Mouse (Mus musculus) left cerebral cortex, adult 8-10 months (tissue): ENCODE results near the gene Gm19935. TPM values are rescaled to one million over a fixed set of nuclear protein-coding genes. Genes with fewer than 3 reads are reported as not detected.

Experiments used
- DNase-seq, 2 experiments: peaks; one replicate each; pipeline ENCODE4 v3.0.0; 2022; ENCODE audit warnings: low spot score in 2 of 2
- total RNA-seq, 4 experiments: library from RNA; stranded (reverse); gene quantifications; 2 replicates each; pipeline ENCODE4 v1.2.4; 2022

The Gm19935 gene
- total RNA-seq, result 1 to 10 TPM; 1.3 to 2.3 (median 2.0) TPM

DNA sequence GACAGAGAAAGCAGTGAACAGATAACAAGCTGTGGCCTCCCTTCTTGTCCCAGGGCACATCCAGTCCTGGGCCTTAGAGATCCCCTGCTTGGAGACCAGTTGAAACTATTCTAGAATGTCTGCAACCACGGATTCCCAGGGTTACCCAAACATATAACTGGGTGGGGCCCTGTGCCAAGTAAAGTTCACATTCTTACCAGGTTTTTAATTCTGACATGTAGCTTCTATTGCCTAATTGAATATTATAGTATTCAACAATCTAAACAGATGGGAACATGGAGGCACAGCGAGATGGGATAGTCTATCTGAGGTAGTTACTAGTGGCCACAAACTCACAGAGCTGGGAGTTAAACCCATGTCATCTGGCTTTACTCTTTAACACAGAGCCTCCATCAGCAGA lies at the start of gene Gm19935:
TSS of gene Gm19935 (minus strand) at position 101 of the 400 bp plus-strand sequence.
- no peak for DNase-seq

DNA sequence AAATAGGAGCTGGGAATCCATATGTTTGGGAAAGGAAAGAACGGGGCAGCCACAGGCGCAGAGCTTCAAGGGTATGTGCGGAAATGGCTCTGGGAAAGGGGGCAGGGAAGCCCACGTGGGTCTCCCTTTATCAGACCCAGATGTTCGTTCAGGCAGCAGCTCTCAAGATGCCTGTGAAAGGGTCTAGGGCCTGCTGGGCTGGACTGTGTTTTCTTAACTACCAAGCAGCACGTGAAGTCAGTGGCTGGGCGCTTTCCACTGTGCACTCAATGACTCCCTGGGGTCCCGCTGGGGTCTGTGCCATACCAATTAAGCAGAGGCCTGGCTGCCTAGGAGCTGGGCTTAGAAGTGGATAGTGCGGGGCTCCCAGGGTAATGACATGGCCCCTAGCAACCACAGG lies 44.8 kb upstream of the Gm19935 start:
- DNase-seq, result no peak

DNA sequence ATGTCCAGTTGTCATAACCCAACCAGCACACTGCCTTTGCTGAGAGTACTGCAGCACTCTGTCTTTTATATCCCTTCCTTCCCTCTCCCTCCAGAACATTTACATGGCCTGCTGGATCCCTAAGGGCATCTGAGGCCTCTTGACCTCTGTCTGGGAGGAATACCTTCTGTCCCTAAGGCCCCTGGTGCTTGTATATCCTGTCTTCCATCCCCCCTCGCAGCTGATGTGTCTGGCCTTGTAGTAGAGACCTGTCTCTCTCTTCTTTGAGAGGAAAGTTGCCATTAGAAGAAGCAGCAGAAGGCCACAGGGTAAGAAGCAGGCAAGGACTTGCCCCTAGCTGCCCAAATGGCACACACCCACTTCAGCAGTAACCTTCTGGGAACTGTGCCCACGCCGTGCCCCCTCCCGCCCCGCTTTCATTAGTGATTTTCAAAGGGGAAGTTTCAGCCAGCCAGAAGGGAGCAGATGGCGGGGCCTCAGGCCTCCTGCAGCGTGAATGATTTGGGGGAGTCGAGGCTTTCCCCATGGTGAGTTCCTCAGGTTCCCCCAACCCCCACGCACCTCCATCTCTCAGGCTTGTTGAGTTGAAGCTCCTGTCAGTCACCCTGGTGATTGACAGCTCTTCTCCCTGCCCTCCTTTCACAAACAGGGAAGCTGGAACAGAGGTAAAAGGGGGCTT lies 44.2 kb upstream of the Gm19935 start:
- peak in 1 of 2 experiments; percentile 48 for DNase-seq

DNA sequence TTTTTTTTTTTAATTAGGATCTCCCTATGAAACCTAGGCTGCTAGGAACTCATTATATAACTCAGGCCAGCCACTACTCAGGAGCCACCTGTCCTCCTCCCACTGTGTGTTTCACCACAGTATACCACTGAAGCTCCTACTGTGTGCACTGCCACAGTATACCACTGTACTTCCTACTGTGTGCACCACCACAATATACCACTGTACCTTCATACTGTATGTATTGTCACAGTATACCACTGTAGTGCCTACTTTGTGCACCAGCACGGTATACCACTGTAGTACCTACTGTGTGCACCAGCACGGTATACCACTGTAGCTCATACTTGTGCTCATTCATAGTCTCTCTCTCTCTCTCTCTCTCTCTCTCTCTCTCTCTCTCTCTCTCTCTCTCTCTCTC lies 40.9 kb upstream of the Gm19935 start:
- DNase-seq, result no peak

DNA sequence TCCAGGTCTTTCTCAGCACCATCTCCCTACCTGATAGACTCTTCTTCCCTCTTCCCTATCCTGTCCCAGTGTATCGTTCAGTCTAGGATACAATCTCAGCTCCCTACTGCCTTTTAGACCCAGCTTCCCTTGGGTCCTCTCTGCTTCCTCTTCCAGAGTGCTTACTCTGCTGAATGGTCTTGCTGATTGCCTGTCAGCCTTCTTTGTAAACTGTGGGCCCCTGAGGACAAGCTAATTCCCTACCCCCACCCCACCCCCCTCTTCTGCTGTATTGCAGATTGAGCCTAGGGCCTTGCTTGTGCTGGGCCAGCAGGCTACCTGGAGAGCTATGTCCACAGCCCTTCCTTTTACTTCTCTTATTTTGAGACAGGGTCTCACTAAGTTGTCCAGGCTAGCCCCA lies 39.8 kb upstream of the Gm19935 start:
- DNase-seq, result no peak

DNA sequence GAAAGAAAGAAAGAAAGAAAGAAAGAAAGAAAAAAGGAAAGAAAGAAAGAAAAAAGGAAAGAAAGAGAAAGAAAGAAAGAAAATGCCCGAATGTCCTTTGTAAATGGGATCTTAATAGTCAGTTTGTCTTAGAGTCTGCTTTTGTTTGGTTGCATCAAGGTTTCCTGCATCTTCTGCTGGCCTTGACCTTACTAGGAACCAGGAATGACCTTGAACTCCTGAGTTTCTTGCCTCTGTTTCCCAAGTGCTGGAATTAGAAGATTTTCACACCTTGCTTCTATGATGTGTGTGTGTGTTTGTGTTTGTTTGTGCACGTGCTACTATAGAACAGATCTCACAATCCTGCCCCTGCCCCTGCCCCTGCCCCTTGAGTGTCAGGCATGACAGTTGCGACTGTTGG lies 39.0 kb upstream of the Gm19935 start:
- DNase-seq, result no peak

DNA sequence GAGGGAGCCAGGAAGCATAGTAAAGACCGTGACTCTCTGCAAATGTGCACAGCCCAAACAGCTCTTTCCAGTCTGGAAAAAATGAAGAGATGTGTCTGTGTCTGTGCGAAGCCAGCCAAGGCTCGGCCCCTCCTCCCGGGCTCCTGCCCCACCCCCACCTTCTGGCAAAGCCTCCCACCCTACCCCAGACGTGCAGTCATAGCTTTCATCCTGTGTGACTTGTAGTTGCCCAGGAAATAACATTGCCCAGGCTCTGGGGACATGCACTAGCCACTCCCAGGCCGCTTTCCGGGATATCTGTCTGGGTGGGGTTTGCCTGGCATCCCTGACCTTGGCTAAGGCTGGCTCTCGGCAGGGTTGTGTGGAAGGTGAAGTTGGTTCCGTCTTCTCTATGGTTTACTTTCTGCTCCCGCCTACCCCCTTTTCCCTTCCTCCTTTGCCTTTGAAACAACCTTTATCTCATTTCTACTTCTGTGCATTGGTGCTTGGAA lies 37.5 kb upstream of the Gm19935 start:
- no peak for DNase-seq

DNA sequence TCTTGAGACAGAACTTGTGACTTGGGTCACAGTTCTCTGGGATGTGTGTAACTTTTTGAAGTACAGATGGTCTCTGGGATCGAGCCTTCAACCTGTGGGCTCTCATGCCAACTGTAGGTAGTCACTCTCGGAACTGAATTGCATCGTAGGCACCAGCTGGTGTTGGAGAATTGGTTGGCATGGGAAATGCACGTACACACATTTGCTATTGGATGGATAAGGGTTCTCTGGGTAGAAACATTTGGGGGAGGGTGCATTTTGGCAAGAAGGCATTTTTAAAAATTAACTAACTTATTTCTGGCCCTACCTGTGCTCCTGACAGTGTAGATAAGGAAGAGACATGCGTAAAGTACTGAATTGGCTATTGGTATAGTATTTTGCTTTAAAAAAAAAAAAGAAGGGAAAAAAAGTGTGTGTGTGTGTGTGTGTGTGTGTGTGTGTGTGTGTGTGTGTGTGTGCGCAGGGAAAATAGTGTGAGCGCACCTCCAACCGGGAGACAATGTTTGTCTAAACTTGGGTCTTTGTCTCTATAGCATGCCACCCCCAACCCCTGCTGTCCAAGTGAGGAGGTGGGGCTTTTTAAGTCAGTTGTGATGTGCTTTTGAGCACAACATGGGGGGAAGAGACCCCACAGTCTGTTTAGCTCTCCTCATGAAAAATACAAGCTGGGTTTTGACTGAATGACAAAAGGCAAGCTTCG lies 36.9 kb upstream of the Gm19935 start:
- no peak for DNase-seq

DNA sequence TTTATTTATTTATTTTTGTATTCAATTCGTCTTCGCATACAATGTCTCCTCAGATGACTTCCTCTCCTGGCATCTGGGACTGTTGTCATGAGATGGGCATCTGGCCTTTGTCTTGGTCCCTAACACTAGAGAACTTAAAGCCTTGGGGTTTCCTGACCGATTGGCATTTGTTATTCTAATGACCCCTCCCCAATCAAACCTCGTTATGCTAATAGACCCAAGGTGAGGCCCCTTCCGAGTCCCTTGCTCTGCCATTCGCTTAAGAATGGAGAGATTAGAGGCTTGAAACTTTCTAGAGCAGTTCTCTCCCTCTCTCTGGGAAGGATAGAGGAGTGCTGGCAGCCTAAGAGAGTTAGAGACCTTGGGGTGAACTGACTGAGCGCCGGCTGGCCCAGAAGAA lies 34.4 kb upstream of the Gm19935 start:
- DNase-seq, result no peak

DNA sequence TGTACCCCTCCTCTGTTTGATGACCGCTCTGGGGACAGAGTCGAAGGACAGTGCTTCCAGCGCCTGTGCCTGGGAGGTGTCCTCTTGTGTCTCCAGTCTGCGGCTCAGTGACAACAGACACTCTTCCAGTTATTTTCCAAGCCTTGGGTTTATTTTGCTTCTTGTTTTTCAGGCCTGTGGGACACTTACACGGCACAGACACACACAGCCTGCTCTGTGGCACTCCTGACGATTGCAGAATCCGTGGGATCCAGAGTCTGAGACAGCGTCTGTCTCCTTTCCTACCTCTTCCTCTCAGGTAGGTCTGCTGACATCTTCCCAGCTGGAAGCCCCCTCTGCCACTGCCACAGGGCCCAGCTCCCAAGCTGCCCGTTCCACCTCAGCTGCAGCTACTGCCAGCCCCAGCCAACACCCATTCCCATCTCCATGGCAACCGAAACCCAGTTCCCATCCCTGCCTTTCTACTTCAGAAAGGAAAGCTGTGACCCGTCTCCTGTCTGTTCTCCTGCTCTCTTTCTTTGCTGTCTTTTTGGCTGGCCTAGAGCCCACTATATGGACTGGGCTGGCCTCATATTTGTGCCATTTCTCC lies 32.4 kb upstream of the Gm19935 start:
- DNase-seq, result peak in 1 of 2 experiments; percentile 66

DNA sequence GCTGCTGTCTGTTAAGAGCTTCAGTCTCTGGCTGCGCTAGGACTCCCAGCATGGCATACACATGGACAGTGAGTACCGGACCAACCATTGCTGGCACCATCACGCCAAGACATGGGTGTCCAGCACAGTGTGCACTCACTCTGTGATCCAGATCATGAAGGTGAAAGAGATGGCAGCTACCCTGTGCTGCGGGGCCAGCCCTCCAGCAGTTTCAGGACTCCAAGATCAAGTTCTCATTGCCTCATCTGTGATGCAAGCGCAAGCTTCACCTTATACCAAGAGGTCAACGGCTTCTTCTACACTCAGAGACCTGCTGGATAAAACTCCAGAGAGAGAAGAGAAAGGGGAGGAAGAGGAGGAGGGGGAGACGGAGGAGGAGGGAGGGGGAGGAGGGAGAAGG lies 30.8 kb upstream of the Gm19935 start:
- no peak for DNase-seq

DNA sequence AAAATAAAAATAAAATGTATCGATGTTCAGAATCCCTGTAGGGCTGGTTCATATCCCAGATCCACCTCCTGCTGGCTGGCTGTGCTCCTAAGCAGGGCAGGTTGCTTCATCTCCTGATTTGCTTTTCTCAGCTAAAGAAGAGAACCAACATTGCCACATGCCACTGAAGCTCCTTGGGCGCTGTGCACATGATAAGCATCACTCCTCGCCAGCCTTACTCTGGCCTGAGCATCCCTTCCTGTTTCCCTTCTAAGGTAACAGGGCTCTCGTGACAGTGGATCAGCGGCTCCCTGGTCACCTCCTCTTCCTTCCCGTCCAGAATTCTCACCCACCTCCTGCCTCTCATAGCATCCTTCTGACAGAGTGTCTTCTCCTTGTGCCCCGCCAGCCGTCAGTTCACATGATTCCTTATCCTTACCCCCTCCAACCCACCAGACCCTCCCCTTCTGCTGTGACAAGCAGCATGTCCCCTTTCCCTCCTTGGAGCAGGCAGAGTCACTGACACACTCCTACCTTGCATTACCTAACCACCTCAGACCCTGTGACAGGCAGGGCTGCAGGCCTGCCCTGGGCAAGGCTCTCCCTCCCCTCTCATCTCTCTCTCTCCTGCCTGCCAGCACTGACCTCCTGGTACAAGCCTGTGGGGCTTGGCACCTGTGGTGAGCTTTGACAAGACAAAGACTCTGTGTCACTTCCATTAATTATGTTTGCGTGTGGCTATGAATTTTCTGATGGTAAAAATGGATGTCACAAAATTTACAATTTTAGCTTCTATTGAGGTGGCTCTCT lies 27.2 kb upstream of the Gm19935 start:
- no peak for DNase-seq

DNA sequence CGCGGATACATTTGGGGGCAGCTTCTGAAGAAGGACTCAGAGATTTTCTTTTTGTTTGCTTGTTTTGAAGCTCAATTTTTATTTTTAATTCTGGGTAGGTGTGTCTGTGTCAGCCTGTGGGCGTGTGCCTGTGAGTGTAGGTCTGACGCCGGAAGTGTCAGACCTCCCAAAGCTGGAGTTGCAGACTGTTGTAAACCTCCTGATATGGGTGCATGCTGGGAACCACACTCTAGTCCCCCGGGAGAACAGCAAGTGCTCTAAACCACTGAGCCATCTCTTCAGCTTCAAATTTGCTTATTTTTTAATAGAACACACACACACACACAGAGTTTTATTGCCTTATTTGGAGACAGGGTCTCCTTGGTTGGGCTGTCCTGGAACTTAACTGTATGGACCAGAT lies 25.9 kb upstream of the Gm19935 start:
- DNase-seq, result no peak

DNA sequence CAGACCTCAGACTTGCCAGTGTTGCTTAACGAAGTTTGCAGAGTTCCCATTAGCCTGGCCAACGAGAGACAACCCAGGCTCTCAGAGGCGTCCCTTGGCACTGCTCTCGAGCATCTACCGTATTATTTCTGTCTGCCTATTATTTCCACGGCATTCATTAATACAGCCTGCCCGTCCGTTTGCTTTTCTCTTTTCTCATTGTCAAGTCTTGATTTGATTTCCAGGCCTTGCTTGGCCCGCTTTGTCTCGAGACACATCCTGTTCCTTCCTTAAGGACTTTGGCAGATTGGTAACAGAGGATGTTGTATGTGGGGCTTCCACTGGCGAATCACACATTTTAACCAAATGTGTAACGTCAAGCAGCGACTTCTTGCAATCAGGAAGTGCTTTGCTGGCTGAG lies 24.1 kb upstream of the Gm19935 start:
- DNase-seq, result no peak

DNA sequence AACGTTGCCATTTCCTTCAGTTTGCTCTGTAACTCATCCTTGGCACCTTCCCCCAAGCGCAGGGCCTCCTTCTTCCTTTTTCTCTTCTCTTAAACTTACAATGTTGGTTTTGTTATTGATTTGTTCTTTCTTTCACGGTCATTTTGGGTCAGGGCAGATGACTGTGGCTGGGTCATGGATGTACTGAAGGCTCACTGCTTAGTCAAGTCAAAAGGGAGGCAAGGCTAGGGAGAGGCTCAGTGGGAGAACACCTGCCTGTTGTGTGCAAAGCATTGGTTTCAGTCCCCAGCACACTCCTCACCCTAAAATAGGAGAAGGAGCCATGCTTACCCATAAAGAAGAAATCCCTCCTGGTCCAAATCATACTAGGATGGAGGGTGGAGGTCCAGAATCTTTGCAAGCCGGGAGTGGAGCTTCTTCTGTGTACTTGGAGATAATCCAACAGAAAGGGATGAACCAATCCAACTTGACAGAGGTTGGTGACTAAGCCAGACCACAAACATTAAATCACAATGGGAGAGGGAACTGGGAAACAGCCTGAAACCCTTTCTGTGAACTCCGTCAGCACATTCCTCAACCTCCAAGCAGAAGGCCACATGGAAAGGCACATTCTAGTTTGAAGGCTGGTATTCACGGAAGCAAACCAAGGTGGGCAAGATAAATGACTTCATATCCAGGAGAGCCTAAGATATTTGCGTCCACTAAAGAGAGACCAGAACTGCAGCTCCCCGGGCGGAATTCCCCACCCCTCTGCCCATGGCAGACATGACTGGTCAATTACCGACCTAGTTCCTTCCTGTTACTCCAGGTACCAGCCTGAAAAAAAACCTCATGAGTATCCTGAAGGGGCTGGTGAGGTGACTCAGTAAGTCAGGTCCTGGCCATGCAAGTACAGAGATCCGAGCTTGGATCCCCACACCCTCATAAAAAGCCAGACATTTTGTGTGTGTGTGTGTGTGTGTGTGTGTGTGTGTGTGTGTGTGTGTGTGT lies 22.8 kb upstream of the Gm19935 start:
- no peak for DNase-seq

DNA sequence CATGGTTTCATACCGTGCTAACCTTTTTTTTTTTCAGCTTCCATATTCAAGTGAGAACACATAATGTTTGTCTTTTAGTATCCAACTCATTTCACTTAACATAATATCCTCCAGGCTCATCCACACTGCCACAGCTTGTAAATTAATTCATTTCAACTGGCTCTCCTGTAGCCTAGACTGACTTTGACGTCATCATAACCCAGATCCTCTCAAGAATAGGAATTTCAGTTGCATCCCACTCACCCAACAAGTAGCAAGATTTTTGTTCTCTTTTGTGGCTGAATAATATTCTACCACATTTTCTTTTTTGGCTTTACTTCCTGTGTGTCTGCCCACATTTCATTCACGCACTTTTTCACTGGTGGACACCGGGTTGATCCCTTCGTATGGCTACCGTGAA lies 20.2 kb upstream of the Gm19935 start:
- DNase-seq, result no peak

DNA sequence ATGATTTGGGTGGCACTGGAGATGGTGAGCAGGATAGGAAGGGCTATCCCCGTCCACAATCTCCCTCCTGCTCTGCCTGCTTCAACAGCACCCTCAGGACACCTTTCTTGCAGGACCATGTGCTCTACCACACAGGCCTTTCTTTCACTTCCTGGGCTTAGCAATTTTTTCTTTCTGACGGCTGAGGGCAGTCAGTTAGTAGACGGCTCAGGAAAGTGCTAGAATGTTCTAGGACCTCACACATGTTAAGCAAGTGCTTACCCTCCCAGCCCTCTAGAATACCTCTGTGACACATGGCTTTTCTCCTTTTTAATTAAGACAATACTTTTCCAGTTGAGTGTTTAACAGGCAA lies 17.1 kb upstream of the Gm19935 start:
- no peak for DNase-seq

DNA sequence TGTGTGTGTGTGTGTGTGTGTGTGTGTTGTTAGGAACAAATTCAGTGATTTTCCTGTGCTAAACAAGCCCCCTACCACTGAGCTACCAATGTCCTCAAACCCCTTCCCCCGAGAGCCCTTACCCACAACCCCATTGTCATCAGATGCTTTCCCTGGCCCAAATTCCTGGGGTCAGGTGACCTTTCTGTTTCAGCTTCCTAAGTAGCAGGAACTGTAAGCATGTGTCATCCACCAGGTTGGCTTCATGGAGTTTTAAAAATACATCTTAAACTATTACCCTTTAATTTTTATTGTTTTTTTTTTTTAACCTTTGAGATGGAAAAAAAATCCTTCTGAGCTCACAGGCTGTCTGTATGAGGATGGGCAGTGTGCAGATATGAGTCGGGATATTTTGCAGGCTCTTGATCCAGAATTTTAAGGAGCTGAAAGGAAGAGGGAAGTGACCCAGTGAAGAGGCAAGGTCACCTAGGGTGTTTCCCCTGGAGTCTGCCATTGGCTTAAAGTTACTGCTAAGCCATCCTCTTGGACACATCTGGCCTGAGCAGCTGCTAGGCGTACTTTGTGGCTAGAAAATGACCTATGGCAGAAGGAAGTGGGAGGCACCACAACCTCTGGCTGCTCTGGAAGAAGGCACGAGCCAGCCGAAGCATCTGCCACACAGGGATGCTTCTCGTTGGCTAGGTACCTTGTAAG lies 16.6 kb upstream of the Gm19935 start:
- no peak for DNase-seq

DNA sequence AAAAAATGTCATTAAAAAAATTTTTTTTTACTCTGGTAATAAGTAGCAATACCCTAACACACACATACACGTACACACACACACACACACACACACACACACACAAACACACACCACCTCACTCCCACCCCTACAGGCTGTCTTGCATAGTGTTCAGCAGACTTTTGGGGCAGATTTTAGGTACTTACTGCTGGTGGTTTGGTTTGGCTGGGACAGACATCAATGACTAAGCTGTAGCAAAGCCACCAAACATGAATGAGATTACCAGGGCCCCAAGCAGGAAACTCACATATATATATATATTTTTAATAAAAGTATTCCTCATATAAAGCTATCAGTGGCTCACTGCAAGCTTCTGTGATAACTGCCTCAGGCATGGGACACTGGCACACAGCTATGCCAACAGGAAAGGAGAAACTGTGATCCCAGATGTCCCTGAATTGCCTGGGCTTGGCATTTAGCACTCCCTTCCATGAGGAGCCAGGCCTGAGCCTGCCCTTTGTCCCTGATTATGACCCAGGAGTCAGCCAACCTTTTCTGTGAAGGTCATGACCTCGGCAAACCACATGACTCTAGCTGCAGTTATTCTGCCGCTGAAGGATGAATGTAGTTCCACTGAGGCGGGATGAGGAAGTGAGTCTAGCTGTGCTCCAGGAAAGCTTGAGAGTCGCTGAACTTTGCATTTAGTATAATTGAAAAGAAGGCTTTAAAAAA lies 15.5 kb upstream of the Gm19935 start:
- DNase-seq, result no peak

DNA sequence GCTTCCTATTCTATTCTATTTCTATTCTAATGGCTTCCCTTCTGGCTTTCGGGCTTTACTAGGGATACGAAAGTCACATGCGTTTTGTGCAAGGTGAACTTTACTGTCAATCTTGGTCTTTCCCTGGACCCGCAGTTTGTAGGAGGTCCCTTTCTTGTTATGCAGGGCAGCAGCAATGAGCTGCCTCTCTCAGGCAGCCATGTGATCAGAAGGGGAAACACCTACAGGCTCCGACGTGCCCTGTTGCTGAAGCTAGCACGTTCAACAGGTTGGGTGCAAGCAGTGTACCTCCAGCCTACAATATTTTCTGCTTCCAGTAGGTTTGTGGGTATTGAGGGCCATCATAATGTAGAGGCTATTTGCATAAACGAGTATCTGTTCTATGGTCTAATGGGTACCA lies 13.8 kb upstream of the Gm19935 start:
- DNase-seq, result no peak
